Mouse (Mus musculus) hindbrain, embryonic 10.5 days (tissue): ENCODE results near the gene Ubb. TPM values are rescaled to one million over a fixed set of nuclear protein-coding genes. Genes with fewer than 3 reads are reported as not detected.

Experiments
- polyA plus RNA-seq: library from polyadenylated mRNA; unstranded; fragments of >200 nt; fragmentation: Nextera tagmentation; extraction: Ambion mirVana; gene quantifications from 2 replicates; pipeline ENCODE4 v1.2.1, GENCODE M21; 2016

Ubb gene
- polyA plus RNA-seq, 1 experiment from 2014 or later = 3,918 TPM

Other genes with a start within 250 kb of the Ubb start
- 10.7 and 16.0 TPM in 2 replicates for gene Pigl, start 92.7 kb upstream of the Ubb start, polyA plus RNA-seq
- gene Ncor1, start 92.6 kb upstream of the Ubb start, polyA plus RNA-seq = 127 and 131 TPM in 2 replicates
- gene Cenpv, start 11.9 kb upstream of the Ubb start, polyA plus RNA-seq = 27.8 and 39.0 TPM in 2 replicates
- 6.2 and 6.5 TPM in 2 replicates for gene Trpv2, start 23.3 kb downstream of the Ubb start, polyA plus RNA-seq
- gene Lrrc75a, start 97.4 kb downstream of the Ubb start, polyA plus RNA-seq = 12.6 and 15.0 TPM in 2 replicates
- gene Mmgt2, start 97.5 kb downstream of the Ubb start, polyA plus RNA-seq = 36.1 and 47.3 TPM in 2 replicates
- 13.4 and 13.9 TPM in 2 replicates for gene Zfp287, start 180.7 kb downstream of the Ubb start, polyA plus RNA-seq
- not detected in 2 replicates for gene Gm10428, start 201.9 kb downstream of the Ubb start, polyA plus RNA-seq
- gene Zfp286, start 238.3 kb downstream of the Ubb start, polyA plus RNA-seq = 23.6 and 23.7 TPM in 2 replicates